Mouse (Mus musculus) forebrain, embryonic 13.5 days (tissue): ENCODE measurements around the gene Xkr8. TPM values are rescaled to one million over a fixed set of nuclear protein-coding genes. Genes with fewer than 3 reads are reported as not detected.

ENCODE experiments used
- ATAC-seq: fragments of 200-750 bp; cut with Nextera tagmentation; 2 replicates; pipeline ENCODE4 v1.8.0; 2017
- H3K27ac ChIP-seq: fragments of 300-500 bp; sonication (generic); 2 replicates; pipeline ENCODE4 v1.5.1; 2015; ENCODE audit warnings: inconsistent platforms, mild to moderate bottlenecking, moderate library complexity
- H3K27me3 ChIP-seq: fragments of 300-500 bp; sonication (generic); 2 replicates; pipeline ENCODE4 v1.6.1; 2015; ENCODE audit warnings: mild to moderate bottlenecking, inconsistent platforms
- H3K36me3 ChIP-seq: fragments of 300-500 bp; sonication (generic); 2 replicates; pipeline ENCODE4 v1.6.1; 2015; ENCODE audit warnings: mild to moderate bottlenecking, inconsistent platforms; ENCODE audit not compliant: poor library complexity, severe bottlenecking
- H3K4me1 ChIP-seq: fragments of 300-500 bp; sonication (generic); 2 replicates; pipeline ENCODE4 v1.6.1; 2015; ENCODE audit warnings: inconsistent platforms
- H3K4me2 ChIP-seq: fragments of 300-500 bp; sonication (generic); 2 replicates; pipeline ENCODE4 v1.6.1; 2015; ENCODE audit warnings: inconsistent platforms, mild to moderate bottlenecking, moderate library complexity
- H3K4me3 ChIP-seq: fragments of 300-500 bp; sonication (generic); 2 replicates; pipeline ENCODE4 v1.5.1; 2015; ENCODE audit warnings: mild to moderate bottlenecking, inconsistent platforms
- H3K9ac ChIP-seq: fragments of 300-500 bp; sonication (generic); 2 replicates; pipeline ENCODE4 v1.6.1; 2015; ENCODE audit warnings: mild to moderate bottlenecking, inconsistent platforms
- H3K9me3 ChIP-seq: fragments of 300-500 bp; sonication (generic); replicated peaks from 2 replicates; pipeline ENCODE4 v1.6.1; 2016; ENCODE audit warnings: inconsistent platforms
- WGBS: fragments of 180-500 bp; shearing (Covaris S2); methylation state at CpG from one replicate; pipeline ENCODE4 v1.1.7; 2015; 5-methylcytosine and 5-hydroxymethylcytosine counted together
- polyA plus RNA-seq: library from polyadenylated mRNA; unstranded; fragments of >200 nt; fragmentation: Nextera tagmentation; extraction: Ambion mirVana; gene quantifications from 2 replicates; pipeline ENCODE4 v1.2.1, GENCODE M21; 2015

Xkr8 gene
- polyA plus RNA-seq, 1 experiment from 2014 or later: 3.2 TPM

GRCm38 (mm10) chr4:132734766-132735165 lies 2.4 kb upstream of the Xkr8 start:
- Histone ChIP-seq H3K9ac (no peak overlapping the region), H3K27me3 (no peaks in the 10 kb centered on the region), H3K9me3 (no peaks in the 10 kb centered on the region), H3K4me1 (peaks cover 9% of the 10 kb centered on the region), H3K36me3 (no peaks in the 10 kb centered on the region), H3K4me3 (no peak overlapping the region), H3K4me2 (no peak overlapping the region), H3K27ac (no peak overlapping the region)
- no peak for ATAC-seq
- 96% methylated on average over 2 of the region's 2 CpGs for WGBS

- Histone ChIP-seq H3K4me2 (no peak overlapping the region), H3K4me3 (no peak overlapping the region), H3K9me3 (no peaks in the 10 kb centered on the region), H3K27me3 (no peaks in the 10 kb centered on the region), H3K27ac (no peak overlapping the region), H3K4me1 (peaks cover 9% of the 10 kb centered on the region), H3K36me3 (no peaks in the 10 kb centered on the region), H3K9ac (no peak overlapping the region)
- 91% methylated on average over 25 of the region's 25 CpGs for WGBS
- no peak for ATAC-seq
These were observed 875 bp upstream of the Xkr8 start for GRCm38 (mm10) chr4:132733071-132733770.

GRCm38 (mm10) chr4:132731616-132732015 lies 730 bp downstream of the Xkr8 start:
- no peak overlapping the region for H3K27ac ChIP-seq
- 0 out of 2 replicates have a peak, but pooled peaks cover 5% of the 10 kb centered on the region for H3K36me3 ChIP-seq
- peaks cover 9% of the 10 kb centered on the region for H3K4me1 ChIP-seq
- H3K4me3 ChIP-seq: peak overlapping the region; percentile 59
- ATAC-seq: no peak
- peak overlapping the region; percentile 87 for H3K4me2 ChIP-seq
- H3K9me3 ChIP-seq: no peaks in the 10 kb centered on the region
- peak overlapping the region; percentile 70 for H3K9ac ChIP-seq
- WGBS: 54% methylated on average over 12 of the region's 12 CpGs
- H3K27me3 ChIP-seq: no peaks in the 10 kb centered on the region

GRCm38 (mm10) chr4:132728233-132728632 lies 4.1 kb downstream of the Xkr8 start:
- H3K4me3 ChIP-seq: no peak overlapping the region
- no peak overlapping the region for H3K9ac ChIP-seq
- peaks cover 28% of the 10 kb centered on the region for H3K36me3 ChIP-seq
- ATAC-seq: no peak
- H3K27me3 ChIP-seq: no peaks in the 10 kb centered on the region
- H3K9me3 ChIP-seq: no peaks in the 10 kb centered on the region
- H3K27ac ChIP-seq: no peak overlapping the region
- WGBS: 92% methylated on average over 8 of the region's 8 CpGs
- no peak overlapping the region for H3K4me2 ChIP-seq
- H3K4me1 ChIP-seq: peaks cover 9% of the 10 kb centered on the region

GRCm38 (mm10) chr4:132718251-132718650 lies 14.1 kb downstream of the Xkr8 start:
- ATAC-seq: no peak
- WGBS: 92% methylated on average over 1 of the region's 1 CpGs
- no peak overlapping the region for H3K4me2 ChIP-seq
- H3K9me3 ChIP-seq: no peaks in the 10 kb centered on the region
- H3K4me1 ChIP-seq: no peaks in the 10 kb centered on the region
- H3K4me3 ChIP-seq: no peak overlapping the region
- no peak overlapping the region for H3K9ac ChIP-seq
- no peaks in the 10 kb centered on the region for H3K27me3 ChIP-seq
- H3K36me3 ChIP-seq: peaks cover 74% of the 10 kb centered on the region
- H3K27ac ChIP-seq: no peak overlapping the region

GRCm38 (mm10) chr4:132713181-132713580 lies 19.2 kb downstream of the Xkr8 start:
- no peak overlapping the region for H3K9ac ChIP-seq
- no peaks in the 10 kb centered on the region for H3K9me3 ChIP-seq
- WGBS: 96% methylated on average over 7 of the region's 7 CpGs
- no peaks in the 10 kb centered on the region for H3K4me1 ChIP-seq
- no peaks in the 10 kb centered on the region for H3K27me3 ChIP-seq
- ATAC-seq: no peak
- H3K4me2 ChIP-seq: no peak overlapping the region
- H3K27ac ChIP-seq: no peak overlapping the region
- peaks cover 72% of the 10 kb centered on the region for H3K36me3 ChIP-seq
- H3K4me3 ChIP-seq: no peak overlapping the region

- H3K9ac ChIP-seq: no peak overlapping the region
- H3K27ac ChIP-seq: no peak overlapping the region
- ATAC-seq: no peak
- no peaks in the 10 kb centered on the region for H3K9me3 ChIP-seq
- no peak overlapping the region for H3K4me2 ChIP-seq
- WGBS: 92% methylated on average over 8 of the region's 8 CpGs
- H3K36me3 ChIP-seq: peaks cover 89% of the 10 kb centered on the region
- no peaks in the 10 kb centered on the region for H3K27me3 ChIP-seq
- H3K4me1 ChIP-seq: no peaks in the 10 kb centered on the region
- H3K4me3 ChIP-seq: no peak overlapping the region
These were observed 25.5 kb downstream of the Xkr8 start for GRCm38 (mm10) chr4:132706885-132707284.

- Histone ChIP-seq H3K4me2 (no peak overlapping the region), H3K4me1 (no peaks in the 10 kb centered on the region), H3K36me3 (peaks cover 85% of the 10 kb centered on the region), H3K27ac (no peak overlapping the region), H3K9me3 (no peaks in the 10 kb centered on the region), H3K4me3 (no peak overlapping the region), H3K27me3 (no peaks in the 10 kb centered on the region), H3K9ac (no peak overlapping the region)
- no peak for ATAC-seq
- WGBS: 99% methylated on average over 5 of the region's 5 CpGs
These were observed 30.3 kb downstream of the Xkr8 start for GRCm38 (mm10) chr4:132702076-132702475.

GRCm38 (mm10) chr4:132693366-132693765 lies 39.0 kb downstream of the Xkr8 start:
- Histone ChIP-seq H3K4me1 (no peaks in the 10 kb centered on the region), H3K9ac (no peak overlapping the region), H3K27ac (no peak overlapping the region), H3K27me3 (no peaks in the 10 kb centered on the region), H3K4me2 (no peak overlapping the region), H3K4me3 (no peak overlapping the region), H3K36me3 (peaks cover 67% of the 10 kb centered on the region), H3K9me3 (no peaks in the 10 kb centered on the region)
- no peak for ATAC-seq
- WGBS: 90% methylated on average over 3 of the region's 3 CpGs

GRCm38 (mm10) chr4:132689634-132690033 lies 42.7 kb downstream of the Xkr8 start:
- peaks cover 54% of the 10 kb centered on the region for H3K36me3 ChIP-seq
- H3K27me3 ChIP-seq: no peaks in the 10 kb centered on the region
- WGBS: 73% methylated on average over 2 of the region's 2 CpGs
- no peak overlapping the region for H3K4me2 ChIP-seq
- H3K9ac ChIP-seq: no peak overlapping the region
- ATAC-seq: no peak
- no peaks in the 10 kb centered on the region for H3K9me3 ChIP-seq
- no peak overlapping the region for H3K27ac ChIP-seq
- H3K4me3 ChIP-seq: no peak overlapping the region
- no peaks in the 10 kb centered on the region for H3K4me1 ChIP-seq

GRCm38 (mm10) chr4:132676771-132677539 lies 55.4 kb downstream of the Xkr8 start:
- H3K9ac ChIP-seq: no peak overlapping the region
- ATAC-seq: no peak
- no peaks in the 10 kb centered on the region for H3K4me1 ChIP-seq
- peaks cover 62% of the 10 kb centered on the region for H3K36me3 ChIP-seq
- H3K27ac ChIP-seq: no peak overlapping the region
- H3K4me3 ChIP-seq: no peak overlapping the region
- no peak overlapping the region for H3K4me2 ChIP-seq
- no peaks in the 10 kb centered on the region for H3K27me3 ChIP-seq
- 85% methylated on average over 7 of the region's 7 CpGs for WGBS
- H3K9me3 ChIP-seq: no peaks in the 10 kb centered on the region
